Mouse (Mus musculus) heart, postnatal 36 days (tissue): ENCODE measurements around the gene Rgl2. TPM values are rescaled to one million over a fixed set of nuclear protein-coding genes. Genes with fewer than 3 reads are reported as not detected.
A peak's percentile ranks its signal among the peaks of the same experiment; 100 is the strongest.
"Not testable (repeated sequence)": the region's sequence is repeated elsewhere in the genome, so short reads cannot be mapped to it uniquely, and the experiment has no call there.

Experiments used
- DNase-seq, 2 experiments: peaks; one replicate each; pipeline ENCODE4 v3.0.0; 2021 to 2022
- intact Hi-C: fragments of 180-260 bp; cut with DNase I; formaldehyde crosslinking; loops from one replicate; pipeline ENCODE4 v1.15.1; 2025
- total RNA-seq, 2 experiments: library from RNA; stranded (reverse); gene quantifications; 2 replicates each; pipeline ENCODE4 v1.2.3; 2021

The Rgl2 gene
- total RNA-seq, 2 experiments from 2014 or later = 38.7 TPM

GRCm38 (mm10) chr17:33959135-33959534, 29.8 kb downstream of the Rgl2 start:
- intact Hi-C loops = no loop called here
- DNase-seq = no peak

GRCm38 (mm10) chr17:33959948-33960347, 30.6 kb downstream of the Rgl2 start:
- DNase-seq = no peak
- intact Hi-C loops = loop anchor here (2.0 to 5.0 kb wide), 3 partner anchors 1311 to 1397 kb away; no protein-coding TSS in a partner anchor

GRCm38 (mm10) chr17:33962876-33963275, 33.5 kb downstream of the Rgl2 start:
- intact Hi-C loops = loop anchor here (5.0 kb wide), 1 partner anchor 1394 kb away; no protein-coding TSS in a partner anchor
- DNase-seq = no peak

GRCm38 (mm10) chr17:33965082-33965845, 35.9 kb downstream of the Rgl2 start:
- DNase-seq = no peak
- intact Hi-C loops = no loop called here

GRCm38 (mm10) chr17:33965846-33966550, 36.7 kb downstream of the Rgl2 start:
- intact Hi-C loops = loop anchor here (1.0 kb wide), 1 partner anchor 1336 kb away; no protein-coding TSS in a partner anchor
- no peak for DNase-seq

- intact Hi-C loops = loop anchor here (1.0 kb wide), 1 partner anchor 14 kb away; no protein-coding TSS in a partner anchor
- peak; percentile 80 to 86 for DNase-seq
Observed at GRCm38 (mm10) chr17:33968489-33968888, 39.1 kb downstream of the Rgl2 start.

GRCm38 (mm10) chr17:33968927-33969326, 39.6 kb downstream of the Rgl2 start:
- intact Hi-C loops = loop anchor here (1.0 kb wide), 1 partner anchor 13 kb away; no protein-coding TSS in a partner anchor
- no peak for DNase-seq

GRCm38 (mm10) chr17:33969394-33969793, 40.1 kb downstream of the Rgl2 start:
- intact Hi-C loops = no loop called here
- DNase-seq = no peak

GRCm38 (mm10) chr17:33972691-33973090, 43.3 kb downstream of the Rgl2 start:
- no peak for DNase-seq
- intact Hi-C loops = loop anchor here (1.0 kb wide), 1 partner anchor 1299 kb away; no protein-coding TSS in a partner anchor

- no peak for DNase-seq
- intact Hi-C loops = no loop called here
Observed at GRCm38 (mm10) chr17:33973572-33973971, 44.2 kb downstream of the Rgl2 start.

- intact Hi-C loops = no loop called here
- no peak for DNase-seq
Observed at GRCm38 (mm10) chr17:33977861-33978557, 48.7 kb downstream of the Rgl2 start.

- peak; percentile 76 to 79 for DNase-seq
- intact Hi-C loops = no loop called here
Observed at GRCm38 (mm10) chr17:33978631-33979031, 49.3 kb downstream of the Rgl2 start.

- intact Hi-C loops = no loop called here
- no peak for DNase-seq
Observed at GRCm38 (mm10) chr17:33979512-33980050, 50.2 kb downstream of the Rgl2 start.

GRCm38 (mm10) chr17:33980181-33981035, 51.1 kb downstream of the Rgl2 start:
- intact Hi-C loops = no loop called here
- no peak for DNase-seq

GRCm38 (mm10) chr17:33981192-33981909, 52.0 kb downstream of the Rgl2 start:
- intact Hi-C loops = not testable (repeated sequence)
- DNase-seq = peak; percentile 85 to 86

- DNase-seq = peak; percentile 76 to 83
- intact Hi-C loops = loop anchor here (1.0 kb wide), 1 partner anchor 14 kb away; no protein-coding TSS in a partner anchor
Observed at GRCm38 (mm10) chr17:33982136-33982535, 52.8 kb downstream of the Rgl2 start.
